Mouse (Mus musculus) stomach, postnatal 0 days (tissue): ENCODE measurements around the gene Kel.

ENCODE experiments used
- CTCF ChIP-seq: IDR thresholded peaks from 2 replicates; pipeline ENCODE4 v1.5.1; 2016; ENCODE audit warnings: antibody characterized with exemption, low read depth, mild to moderate bottlenecking, moderate library complexity
- EP300 ChIP-seq: optimal IDR thresholded peaks from 2 replicates; pipeline ENCODE3; 2016; ENCODE audit warnings: antibody characterized with exemption

- TF ChIP-seq EP300 (no peak), CTCF (no peak)
Measured at GRCm38 (mm10) chr6:41653173-41653572, 51.0 kb downstream of the Kel start.
